Mouse (Mus musculus) thymus, adult 2 months (tissue): ENCODE measurements around the gene Cd3g.

Source experiments
- CTCF ChIP-seq: fragments of 200-500 bp; IDR thresholded peaks from 2 replicates; pipeline ENCODE4 v1.5.1; 2012; ENCODE audit warnings: mild to moderate bottlenecking, control low read depth, low read length, moderate library complexity, borderline replicate concordance; ENCODE audit not compliant: control insufficient read depth, poor library complexity, insufficient read depth; ENCODE audit errors: extremely low read depth
- POLR2A ChIP-seq: fragments of 200-500 bp; IDR thresholded peaks from 2 replicates; pipeline ENCODE4 v1.6.1; 2012; ENCODE audit warnings: mild to moderate bottlenecking, low read length, control low read depth, moderate library complexity; ENCODE audit not compliant: control insufficient read depth, poor library complexity, insufficient read depth; ENCODE audit errors: extremely low read depth

GRCm38 (mm10) chr9:44977813-44978212, 2.4 kb downstream of the Cd3g start:
- no peak for TF ChIP-seq CTCF
- no peak for TF ChIP-seq POLR2A
